17 mouse cellular contexts compared by ENCODE assay signal in genomic region chr5:122780791-122781432, GRCm38 (mm10). TPM values are rescaled to one million over a fixed set of nuclear protein-coding genes. Genes with fewer than 3 reads are reported as not detected.
DNase-seq lines count a peak whose midpoint lies in the region; ATAC-seq and TF ChIP-seq lines count a peak whose summit lies in the region.
"Had no signal": no experiment of that assay in that cellular context is flagged by ENCODE, and none has a peak within 500 bp of the region (broad histone marks: within the 10 kb centered on the region; RNA-seq: fewer than 3 reads in every experiment).

No protein-coding gene starts in this region.

- H3K4me3 ChIP-seq in forebrain, postnatal 0 days (ENCODE audit: low read depth, low read length), result no peak overlapping the region
- H3K4me3 ChIP-seq in forebrain, embryonic 10.5 days, result no peak overlapping the region
- no peak overlapping the region for H3K4me3 ChIP-seq in liver, postnatal 0 days (ENCODE audit: low read depth, low read length)
- H3K4me3 ChIP-seq in ES-Bruce4 (ENCODE audit: low read depth, low read length), result no peak overlapping the region
- no peak overlapping the region for H3K4me3 ChIP-seq in embryonic fibroblast, embryonic 13.5 days (ENCODE audit: insufficient read depth, low read length)
- H3K4me3 ChIP-seq: liver, embryonic 13.5 days had no signal

- H3K9ac ChIP-seq in forebrain, postnatal 0 days, result no peak overlapping the region
- H3K9ac ChIP-seq in liver, postnatal 0 days (replicated peaks), result no peak overlapping the region
- no peak overlapping the region for H3K9ac ChIP-seq in ES-Bruce4 (ENCODE audit: low read depth, poor library complexity, severe bottlenecking)
- H3K9ac ChIP-seq: hindbrain, embryonic 14.5 days; liver, embryonic 13.5 days had no signal

- no peaks in the 10 kb centered on the region for H3K9me3 ChIP-seq in forebrain, postnatal 0 days (ENCODE audit: low read length)
- peaks cover 2% of the 10 kb centered on the region; the same call in 1 of the 2 replicates for H3K9me3 ChIP-seq in forebrain, embryonic 10.5 days
- H3K9me3 ChIP-seq in liver, postnatal 0 days (ENCODE audit: low read length), result no peaks in the 10 kb centered on the region
- H3K9me3 ChIP-seq in ES-Bruce4 (replicated peaks; ENCODE audit: control insufficient read depth, insufficient read depth, low read length, poor library complexity, severe bottlenecking), result no peaks in the 10 kb centered on the region
- H3K9me3 ChIP-seq: embryonic facial prominence, embryonic 10.5 days; liver, embryonic 13.5 days had no signal

- DNase-seq in forebrain, postnatal 0 days, result no peak
- DNase-seq in forebrain, embryonic 10.5 days (ENCODE audit: extremely low spot score, low spot score), result no peak
- DNase-seq in liver, postnatal 0 days, result no peak
- no peak for DNase-seq in liver
- DNase-seq in ovary, adult 18-20 months (ENCODE audit: low spot score), result no peak
- DNase-seq: adrenal gland, postnatal 14 days; cerebellum, adult 9-10 months; heart, postnatal 10 days; kidney, adult 9 months; liver, embryonic 13.5 days; midbrain, embryonic 14.5 days; right cerebral cortex, postnatal 25 days; thymus, postnatal 14 days had no signal

- 92% methylated on average over 19 of the region's 19 CpGs for WGBS in forebrain, postnatal 0 days
- 89% methylated on average over 19 of the region's 19 CpGs for WGBS in forebrain, embryonic 10.5 days
- 86% methylated on average over 19 of the region's 19 CpGs for WGBS in liver, postnatal 0 days (ENCODE audit: insufficient replicate concordance)

- H3K4me1 ChIP-seq in forebrain, postnatal 0 days (ENCODE audit: insufficient read depth), result 0 out of 2 replicates have a peak, but pooled peaks cover 12% of the 10 kb centered on the region
- H3K4me1 ChIP-seq in forebrain, embryonic 10.5 days, result peaks cover 27% of the 10 kb centered on the region
- H3K4me1 ChIP-seq in liver, postnatal 0 days (ENCODE audit: insufficient read depth), result peaks cover 9% of the 10 kb centered on the region; the same call in 1 of the 2 replicates
- H3K4me1 ChIP-seq in ES-Bruce4 (ENCODE audit: control insufficient read depth, insufficient read depth, low read length), result peaks cover 5% of the 10 kb centered on the region
- H3K4me1 ChIP-seq in embryonic fibroblast, embryonic 13.5 days (ENCODE audit: control insufficient read depth, insufficient read depth, low read length), result 0 out of 2 replicates have a peak, but pooled peaks cover 2% of the 10 kb centered on the region

- TF ChIP-seq EP300 in liver, postnatal 0 days (IDR thresholded peaks at IDR 0.05; ENCODE audit: low read depth), result no peak
- TF ChIP-seq EP300 in ES-Bruce4 (IDR thresholded peaks at IDR 0.05; ENCODE audit: insufficient read depth, low read depth, low read length), result no peak

- TF ChIP-seq CTCF in forebrain, postnatal 0 days (IDR thresholded peaks at IDR 0.05; ENCODE audit: low read depth), result 0 out of 2 replicates have a peak, but pooled peaks have one; percentile 12
- TF ChIP-seq CTCF in liver, postnatal 0 days (IDR thresholded peaks at IDR 0.05; ENCODE audit: low read depth), result peak; percentile 44
- TF ChIP-seq CTCF in ES-Bruce4 (IDR thresholded peaks at IDR 0.05; ENCODE audit: low read depth, low read length), result peak; percentile 66
- 0 out of 2 replicates have a peak, but pooled peaks have one; percentile 3 for TF ChIP-seq CTCF in embryonic fibroblast, embryonic 13.5 days (IDR thresholded peaks at IDR 0.05; ENCODE audit: borderline replicate concordance, insufficient read depth, low read length)

- no peak overlapping the region for H3K4me2 ChIP-seq in forebrain, postnatal 0 days (ENCODE audit: low read depth)
- no peak overlapping the region for H3K4me2 ChIP-seq in liver, postnatal 0 days (ENCODE audit: low read depth, low read length)
- H3K4me2 ChIP-seq: hindbrain, embryonic 14.5 days had no signal

- H3K27me3 ChIP-seq in forebrain, postnatal 0 days (ENCODE audit: insufficient read depth, low read length), result no peaks in the 10 kb centered on the region
- peaks cover 14% of the 10 kb centered on the region for H3K27me3 ChIP-seq in forebrain, embryonic 10.5 days (ENCODE audit: poor library complexity, severe bottlenecking)
- no peaks in the 10 kb centered on the region for H3K27me3 ChIP-seq in liver, postnatal 0 days (ENCODE audit: insufficient read depth, low read length)
- 0 out of 2 replicates have a peak, but pooled peaks cover 2% of the 10 kb centered on the region for H3K27me3 ChIP-seq in ES-Bruce4 (ENCODE audit: control insufficient read depth, insufficient read depth, low read length, poor library complexity, severe bottlenecking)
- H3K27me3 ChIP-seq: liver, embryonic 13.5 days had no signal

- no peak for ATAC-seq in forebrain, postnatal 0 days
- ATAC-seq in liver, postnatal 0 days, result no peak

- no peak for TF ChIP-seq POLR2A in ES-Bruce4 (IDR thresholded peaks at IDR 0.05; ENCODE audit: insufficient read depth, low read length)
- TF ChIP-seq POLR2A in embryonic fibroblast, embryonic 13.5 days (IDR thresholded peaks at IDR 0.05; ENCODE audit: low read depth, low read length), result no peak

- H3K36me3 ChIP-seq in forebrain, postnatal 0 days (ENCODE audit: insufficient read depth), result no peaks in the 10 kb centered on the region
- H3K36me3 ChIP-seq in forebrain, embryonic 10.5 days (replicated peaks), result peaks cover 13% of the 10 kb centered on the region
- H3K36me3 ChIP-seq in liver, postnatal 0 days (replicated peaks; ENCODE audit: insufficient read depth, low read length), result no peaks in the 10 kb centered on the region
- H3K36me3 ChIP-seq in ES-Bruce4 (ENCODE audit: control insufficient read depth, insufficient read depth, low read length, poor library complexity, severe bottlenecking), result no peaks in the 10 kb centered on the region

- H3K27ac ChIP-seq in forebrain, postnatal 0 days (ENCODE audit: low read depth, low read length), result no peak overlapping the region
- no peak overlapping the region for H3K27ac ChIP-seq in forebrain, embryonic 10.5 days
- no peak overlapping the region for H3K27ac ChIP-seq in liver, postnatal 0 days (ENCODE audit: low read depth)
- no peak overlapping the region for H3K27ac ChIP-seq in ES-Bruce4 (ENCODE audit: insufficient read depth, low read length)
- H3K27ac ChIP-seq in embryonic fibroblast, embryonic 13.5 days (ENCODE audit: insufficient read depth, low read length), result no peak overlapping the region
- H3K27ac ChIP-seq: embryonic facial prominence, embryonic 10.5 days; hindbrain, embryonic 14.5 days; liver, embryonic 13.5 days had no signal

RNA-seq across cellular contexts. Expression of gene Camkk2, which starts 1.7 kb away (rescaled TPM):
- total RNA-seq in forebrain, postnatal 0 days (2014; rRNA removed), result 89.3 and 106 TPM in 2 replicates
- polyA plus RNA-seq in forebrain, postnatal 0 days (2015; fragmentation: Nextera tagmentation; extraction: Ambion mirVana), result 76.2 and 93.8 TPM in 2 replicates
- polyA plus RNA-seq in forebrain, embryonic 10.5 days (2016; fragmentation: Nextera tagmentation; extraction: Ambion mirVana), result 22.6 and 24.1 TPM in 2 replicates
- polyA plus RNA-seq in liver, postnatal 0 days (2015; fragmentation: Nextera tagmentation; extraction: Ambion mirVana), result 9.7 and 10.6 TPM in 2 replicates
- polyA plus RNA-seq in ES-Bruce4 (2011; ENCODE audit: insufficient read depth, insufficient read length, low read depth, missing spikeins), result 24.4 and 26.2 TPM in 2 replicates
- 18.8 and 22.7 TPM in 2 replicates for polyA plus RNA-seq in embryonic fibroblast, embryonic 13.5 days (2011; ENCODE audit: insufficient read length, low read depth, missing spikeins)

RNA-seq across cellular contexts. Expression of gene Anapc5, which starts 40.2 kb away (rescaled TPM):
- 522 and 533 TPM in 2 replicates for total RNA-seq in forebrain, postnatal 0 days (2014; rRNA removed)
- polyA plus RNA-seq in forebrain, postnatal 0 days (2015; fragmentation: Nextera tagmentation; extraction: Ambion mirVana), result 373 and 445 TPM in 2 replicates
- 510 and 525 TPM in 2 replicates for polyA plus RNA-seq in forebrain, embryonic 10.5 days (2016; fragmentation: Nextera tagmentation; extraction: Ambion mirVana)
- polyA plus RNA-seq in liver, postnatal 0 days (2015; fragmentation: Nextera tagmentation; extraction: Ambion mirVana), result 103 and 117 TPM in 2 replicates
- polyA plus RNA-seq in ES-Bruce4 (2011; ENCODE audit: insufficient read depth, insufficient read length, low read depth, missing spikeins), result 344 and 397 TPM in 2 replicates
- polyA plus RNA-seq in embryonic fibroblast, embryonic 13.5 days (2011; ENCODE audit: insufficient read length, low read depth, missing spikeins), result 320 and 443 TPM in 2 replicates

Comparison
In these comparisons a context has a peak if more than half of its experiments do, and no peak if none do; other contexts are left out.
1. CTCF ChIP-seq: peak in every context shown above with its lines; median percentile 66 in ES-Bruce4; 44 in liver, postnatal 0 days; 12 in forebrain, postnatal 0 days; 3 in embryonic fibroblast, embryonic 13.5 days.